Mouse (Mus musculus) cerebellum, adult 2 months (tissue): Measurements from ENCODE around the gene Os9. TPM values are rescaled to one million over a fixed set of nuclear protein-coding genes. Genes with fewer than 3 reads are reported as not detected.

ENCODE experiments used
- DNase-seq, 2 experiments: peaks; one replicate each; pipeline ENCODE4 v3.0.0; 2021
- H3K27ac ChIP-seq: fragments of 200-500 bp; 2 replicates; pipeline ENCODE4 v1.5.1; 2012; ENCODE audit warnings: low read length, control low read depth, inconsistent platforms; ENCODE audit not compliant: insufficient read depth
- H3K27me3 ChIP-seq: fragments of 200-500 bp; 2 replicates; pipeline ENCODE4 v1.6.1; 2012; ENCODE audit warnings: inconsistent platforms, mild to moderate bottlenecking, low read length, moderate library complexity; ENCODE audit not compliant: control insufficient read depth, insufficient read depth
- H3K4me1 ChIP-seq: fragments of 200-500 bp; 2 replicates; pipeline ENCODE4 v1.6.1; 2011; ENCODE audit warnings: low read length; ENCODE audit not compliant: control insufficient read depth, insufficient read depth
- H3K4me3 ChIP-seq: fragments of 200-500 bp; replicated peaks from 2 replicates; pipeline ENCODE3; 2011; ENCODE audit warnings: mild to moderate bottlenecking, low read depth, low read length, control low read depth; ENCODE audit not compliant: insufficient read depth
- CTCF ChIP-seq: fragments of 200-500 bp; IDR thresholded peaks from 2 replicates; pipeline ENCODE4 v1.5.1; 2011; ENCODE audit warnings: low read depth, mild to moderate bottlenecking, control low read depth, low read length, moderate library complexity, borderline replicate concordance; ENCODE audit not compliant: insufficient read depth
- POLR2A ChIP-seq: fragments of 200-500 bp; IDR thresholded peaks from 2 replicates; pipeline ENCODE4 v1.6.1; 2011; ENCODE audit warnings: low read length, control low read depth, borderline replicate concordance; ENCODE audit not compliant: insufficient read depth
- WGBS: fragments of 180-500 bp; shearing (Covaris S2); methylation state at CpG from one replicate; pipeline ENCODE4 v1.1.7; 2018; 5-methylcytosine and 5-hydroxymethylcytosine counted together
- polyA plus RNA-seq: library from polyadenylated mRNA; depleted of rRNA; stranded (reverse); fragments of >200 nt; gene quantifications from 2 replicates; pipeline ENCODE4 v1.2.3, GENCODE M21; 2012; rRNA removed

Os9 gene
- polyA plus RNA-seq, 1 experiment = 98.9 TPM

DNA sequence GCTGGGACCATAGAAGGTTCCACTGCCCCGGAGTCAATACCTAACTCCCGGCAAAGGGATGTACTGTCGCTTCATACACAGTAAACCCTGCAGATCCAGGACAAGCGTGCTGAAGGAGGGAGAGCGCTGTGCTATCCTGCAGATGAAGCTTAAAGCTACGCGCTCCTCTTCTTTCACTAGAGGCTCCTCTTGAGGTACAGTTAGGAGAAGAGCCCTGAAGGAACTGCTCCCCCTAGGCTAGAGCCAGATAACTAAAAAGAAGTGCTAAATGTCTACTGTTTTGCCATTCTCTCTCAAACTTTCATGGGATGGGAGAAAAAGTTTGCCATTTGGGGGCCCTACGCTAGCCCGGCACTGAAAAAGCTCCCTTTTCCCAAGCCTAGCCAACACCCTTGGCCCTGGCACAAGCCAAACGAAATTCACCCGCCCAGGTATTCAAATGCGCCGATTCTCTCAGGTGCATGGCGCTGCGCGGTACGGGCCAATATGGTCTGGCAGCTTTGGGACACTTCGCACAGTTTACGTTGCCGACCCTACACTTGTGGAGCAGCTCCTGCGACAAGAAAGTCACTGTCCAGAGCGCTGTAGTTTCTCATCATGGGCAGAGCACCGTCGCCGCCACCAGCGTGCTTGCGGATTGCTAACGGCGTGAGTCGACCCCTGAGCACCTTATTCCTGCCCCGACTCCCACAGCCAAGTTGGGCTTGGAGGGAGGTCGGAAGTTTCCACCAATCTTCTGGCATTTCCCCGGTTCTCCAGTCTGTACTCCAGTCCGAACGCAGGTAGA lies 72.1 kb downstream of the Os9 start:
- WGBS = 2% methylated on average over 35 of the region's 35 CpGs
- no peaks in the 10 kb centered on the region for H3K4me1 ChIP-seq
- no peak overlapping the region for H3K27ac ChIP-seq
- TF ChIP-seq POLR2A = no peak
- no peak for TF ChIP-seq CTCF
- DNase-seq = no peak
- H3K4me3 ChIP-seq = peak overlapping the region; percentile 32
- H3K27me3 ChIP-seq = peaks cover 2% of the 10 kb centered on the region; the same call in 1 of the 2 replicates

DNA sequence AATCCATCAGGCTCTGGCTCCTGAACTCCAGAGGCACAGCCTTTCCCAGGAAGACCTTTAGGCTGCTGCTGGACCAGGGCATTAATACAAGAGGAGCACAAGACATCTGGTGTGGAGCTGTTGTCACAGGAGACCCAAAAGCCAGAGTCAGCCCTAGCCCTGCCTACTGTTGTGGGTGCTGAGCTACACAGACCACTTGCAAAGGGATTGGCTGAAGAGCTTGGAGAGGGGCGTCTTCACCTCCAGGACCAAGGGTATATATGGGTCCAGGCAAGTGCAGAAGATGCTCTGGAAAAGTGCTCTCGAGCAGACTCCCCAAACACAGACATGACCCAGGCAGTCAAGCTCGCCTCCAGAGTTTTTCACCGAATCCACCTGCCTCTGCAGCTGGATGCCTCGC lies 73.0 kb downstream of the Os9 start, which contains the start of gene Cyp27b1:
Gene Cyp27b1 (plus strand): TSS at position 297 of the 400 bp plus-strand sequence.
- WGBS = 31% methylated on average over 5 of the region's 5 CpGs
- Histone ChIP-seq H3K4me3 (peak within 1 kb of the TSS; percentile 32), H3K27ac (no peak within 1 kb of the TSS), H3K4me1 (no peaks in the 10 kb centered on the region), H3K27me3 (peaks cover 2% of the 10 kb centered on the region; the same call in 1 of the 2 replicates)
- TF ChIP-seq POLR2A (no peak), CTCF (no peak)
- DNase-seq = no peak

Other genes with a start within 250 kb of the Os9 start
- gene Atp23, start 219.8 kb downstream of the Os9 start, polyA plus RNA-seq = 10.2 and 10.4 TPM in 2 replicates
- 96.2 and 101 TPM in 2 replicates for gene Ctdsp2, start 142.4 kb downstream of the Os9 start, polyA plus RNA-seq
- gene Avil, start 120.4 kb downstream of the Os9 start, polyA plus RNA-seq = 0.33 and 0.54 TPM in 2 replicates
- gene Tsfm, start 90.3 kb downstream of the Os9 start, polyA plus RNA-seq = 45.2 and 45.4 TPM in 2 replicates
- 10.7 and 11.8 TPM in 2 replicates for gene Mettl1, start 79.7 kb downstream of the Os9 start, polyA plus RNA-seq
- 0.13 TPM in 2 replicates for gene Eef1akmt3, start 79.6 kb downstream of the Os9 start, polyA plus RNA-seq
- 0.19 and 0.29 TPM in 2 replicates for gene Cyp27b1, start 72.9 kb downstream of the Os9 start, polyA plus RNA-seq
- 11.8 TPM in 2 replicates for gene March9, start 60.9 kb downstream of the Os9 start, polyA plus RNA-seq
- gene Cdk4, start 57.6 kb downstream of the Os9 start, polyA plus RNA-seq = 141 and 143 TPM in 2 replicates
- 81.6 and 84.6 TPM in 2 replicates for gene Tspan31, start 50.9 kb downstream of the Os9 start, polyA plus RNA-seq
- gene Agap2, start 45.8 kb downstream of the Os9 start, polyA plus RNA-seq = 99.5 and 109 TPM in 2 replicates
- gene B4galnt1, start 44.1 kb upstream of the Os9 start, polyA plus RNA-seq = 81.9 and 83.6 TPM in 2 replicates
- 3.1 and 3.3 TPM in 2 replicates for gene Slc26a10, start 59.5 kb upstream of the Os9 start, polyA plus RNA-seq
- 105 and 117 TPM in 2 replicates for gene Arhgef25, start 69.0 kb upstream of the Os9 start, polyA plus RNA-seq
- gene Dtx3, start 74.6 kb upstream of the Os9 start, polyA plus RNA-seq = 321 and 339 TPM in 2 replicates
- 58.8 and 64.1 TPM in 2 replicates for gene Pip4k2c, start 90.5 kb upstream of the Os9 start, polyA plus RNA-seq
- gene Kif5a, start 142.2 kb upstream of the Os9 start, polyA plus RNA-seq = 377 and 378 TPM in 2 replicates
- gene Dctn2, start 145.2 kb upstream of the Os9 start, polyA plus RNA-seq = 322 and 328 TPM in 2 replicates
- gene Mbd6, start 167.9 kb upstream of the Os9 start, polyA plus RNA-seq = 47.8 and 51.8 TPM in 2 replicates
- 81.6 and 87.4 TPM in 2 replicates for gene Mars, start 190.7 kb upstream of the Os9 start, polyA plus RNA-seq
- 0.87 and 0.97 TPM in 2 replicates for gene Arhgap9, start 200.8 kb upstream of the Os9 start, polyA plus RNA-seq
- gene Gli1, start 220.8 kb upstream of the Os9 start, polyA plus RNA-seq = 10.6 and 12.5 TPM in 2 replicates
- gene Inhbe, start 233.3 kb upstream of the Os9 start, polyA plus RNA-seq = 0.03 TPM in 1 of 2 replicates, not detected in the other
- not detected in 2 replicates for gene Inhbc, start 249.3 kb upstream of the Os9 start, polyA plus RNA-seq